Mouse (Mus musculus) erythroblast, adult 5-6 weeks (primary cell): Measurements from ENCODE around the gene Cnr1. TPM values are rescaled to one million over a fixed set of nuclear protein-coding genes. Genes with fewer than 3 reads are reported as not detected.

ENCODE experiments used
- ATAC-seq: replicated peaks from 2 replicates; pipeline ENCODE4 v1.8.0; 2016; ENCODE audit warnings: moderate number of reproducible peaks, mild to moderate bottlenecking, moderate TSS enrichment, inconsistent platforms; ENCODE audit not compliant: poor library complexity, low FRiP score, severe bottlenecking
- total RNA-seq, 2 experiments: library from RNA; stranded (forward) in 1 of 2; stranded (reverse) in 1 of 2; fragments of 150-400 nt in 1 of 2; fragments of 200-764, 138-1000 nt in 1 of 2; gene quantifications; 2 replicates each; pipeline versions ENCODE4 v1.2.3 to v1.2.4; 2015 to 2017; ENCODE audit warnings: low replicate concordance in 2 of 2

Gene Cnr1
- total RNA-seq, 2 experiments from 2014 or later, result not detected

GRCm38 (mm10) chr4:33928450-33928849 lies 4.1 kb downstream of the Cnr1 start:
- ATAC-seq, result no peak

DNA sequence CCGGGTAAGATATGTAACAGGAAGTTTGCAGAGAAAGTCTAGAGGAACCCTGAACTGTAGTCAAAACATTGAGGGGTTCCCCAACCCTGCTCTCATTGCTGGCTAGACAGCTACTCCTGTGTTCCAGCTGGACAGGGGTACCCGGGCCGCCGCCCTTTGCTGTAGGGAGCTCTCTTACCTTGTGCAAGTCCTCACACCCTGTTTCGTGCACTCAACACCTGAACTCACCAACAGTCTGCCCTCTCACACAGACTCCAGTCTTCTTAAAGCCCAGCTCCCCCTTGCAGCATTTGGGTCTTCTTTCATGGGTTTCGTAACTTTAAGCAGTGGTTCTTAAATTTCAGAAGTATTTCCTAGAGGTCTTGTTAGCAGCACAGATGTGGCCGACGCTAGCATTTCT lies 7.0 kb downstream of the Cnr1 start:
- no peak for ATAC-seq

GRCm38 (mm10) chr4:33941557-33941956 lies 17.2 kb downstream of the Cnr1 start:
- ATAC-seq, result no peak

DNA sequence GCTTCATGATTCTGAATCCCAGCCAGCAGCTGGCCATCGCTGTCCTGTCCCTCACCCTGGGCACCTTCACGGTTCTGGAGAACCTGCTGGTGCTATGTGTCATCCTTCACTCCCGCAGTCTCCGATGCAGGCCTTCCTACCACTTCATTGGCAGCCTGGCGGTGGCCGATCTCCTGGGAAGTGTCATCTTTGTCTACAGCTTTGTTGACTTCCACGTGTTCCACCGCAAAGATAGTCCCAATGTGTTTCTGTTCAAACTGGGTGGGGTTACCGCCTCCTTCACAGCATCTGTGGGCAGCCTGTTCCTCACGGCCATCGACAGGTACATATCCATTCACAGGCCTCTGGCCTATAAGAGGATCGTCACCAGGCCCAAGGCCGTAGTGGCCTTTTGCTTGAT lies 19.5 kb downstream of the Cnr1 start:
- ATAC-seq, result no peak

DNA sequence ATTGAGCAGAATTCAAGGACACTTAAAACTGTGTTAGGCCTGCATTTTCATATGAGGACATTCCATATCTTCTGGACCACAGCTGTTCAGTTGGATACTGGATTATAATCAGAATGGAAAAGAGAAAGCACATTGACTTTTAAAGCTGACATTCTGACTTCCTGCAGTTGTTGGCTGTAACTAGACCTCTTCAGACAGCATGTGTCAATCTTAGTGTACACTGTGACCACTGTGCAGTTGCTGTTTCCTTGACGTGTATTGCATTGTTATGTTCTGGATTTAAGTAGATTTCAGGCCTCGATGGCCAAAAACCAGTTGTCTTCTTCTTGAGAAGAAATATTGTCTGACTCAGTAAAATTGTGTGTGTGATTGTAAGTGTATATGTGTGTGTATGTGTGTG lies 21.3 kb downstream of the Cnr1 start:
- no peak for ATAC-seq

DNA sequence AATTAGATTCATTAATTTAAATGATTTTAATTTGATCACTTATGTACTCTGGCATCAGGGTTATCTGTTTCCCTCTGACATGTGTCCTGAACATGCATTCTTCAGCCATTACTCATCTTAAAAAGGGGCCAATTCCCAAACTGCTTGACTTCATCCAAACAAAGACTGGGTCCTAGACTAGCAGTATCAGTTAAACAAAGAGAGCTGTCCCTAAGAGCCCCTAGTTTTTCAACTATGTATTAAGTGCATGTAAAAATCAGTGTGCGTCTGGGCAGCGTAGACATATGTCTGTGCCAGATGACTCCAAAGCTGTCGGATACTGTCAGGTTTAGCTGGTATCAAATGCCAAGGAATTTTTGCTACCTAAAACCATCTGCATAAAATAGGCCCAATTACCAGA lies 23.2 kb downstream of the Cnr1 start:
- no peak for ATAC-seq

GRCm38 (mm10) chr4:33957398-33957797 lies 33.0 kb downstream of the Cnr1 start:
- ATAC-seq, result no peak

- ATAC-seq, result no peak
These were observed 34.1 kb downstream of the Cnr1 start for GRCm38 (mm10) chr4:33958515-33958914.

- ATAC-seq, result no peak
These were observed 35.4 kb downstream of the Cnr1 start for GRCm38 (mm10) chr4:33959841-33960240.

DNA sequence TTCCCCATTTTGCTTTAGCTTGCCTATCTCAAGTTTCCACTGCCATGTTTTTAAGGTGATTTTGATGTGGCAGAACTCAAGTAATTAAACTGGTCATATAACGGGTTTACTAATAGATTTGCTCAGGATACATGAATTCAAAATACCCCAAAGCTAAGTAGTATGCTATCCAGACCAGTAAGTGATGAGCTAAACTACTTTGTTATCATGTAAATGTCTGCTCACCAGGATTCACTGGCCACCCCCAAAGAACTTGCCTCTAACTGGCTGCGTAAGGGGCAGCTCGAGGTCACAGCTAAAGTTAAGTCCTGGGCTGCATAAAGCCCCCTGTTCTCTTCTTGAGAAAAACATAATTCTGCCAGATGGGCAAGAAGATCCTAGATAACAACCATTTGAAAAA lies 46.3 kb downstream of the Cnr1 start:
- no peak for ATAC-seq

DNA sequence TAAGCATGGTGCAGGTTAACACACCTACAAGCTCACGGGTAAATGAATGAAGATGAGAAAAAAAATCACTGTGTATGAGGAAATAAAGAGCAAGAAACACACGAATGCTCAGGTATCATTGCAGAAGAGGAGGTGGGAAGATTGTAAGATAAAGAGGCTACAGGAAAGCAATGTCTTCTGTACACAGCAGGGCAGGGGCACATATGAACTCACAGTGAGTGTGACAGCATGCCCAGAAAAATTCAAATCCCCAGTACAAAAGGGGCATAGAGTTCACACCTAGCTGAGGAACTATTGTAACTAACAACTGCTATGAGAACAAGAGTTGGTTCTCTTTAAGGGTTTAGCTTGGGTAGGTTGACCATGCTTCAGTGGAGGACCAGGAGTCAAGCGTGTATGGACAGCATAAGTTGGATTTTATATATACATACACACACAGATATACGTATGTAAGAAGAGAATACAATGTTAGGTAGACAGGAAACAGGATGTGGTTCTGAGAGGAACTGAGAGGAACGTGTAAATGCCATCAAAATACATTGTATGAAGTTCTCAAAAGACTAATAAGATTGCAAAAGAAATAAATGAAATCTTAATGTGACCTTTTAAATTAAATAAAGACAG lies 64.2 kb downstream of the Cnr1 start:
- ATAC-seq, result no peak

- ATAC-seq, result no peak
These were observed 68.3 kb downstream of the Cnr1 start for GRCm38 (mm10) chr4:33992687-33993086.

- ATAC-seq, result no peak
These were observed 72.0 kb downstream of the Cnr1 start for GRCm38 (mm10) chr4:33996382-33996781.

Other genes with a start within 250 kb of the Cnr1 start
- gene Spaca1, start 125.6 kb downstream of the Cnr1 start, total RNA-seq (2015; ENCODE audit: low replicate concordance), result not detected in 2 replicates
- not detected in 2 replicates for gene Spaca1, start 125.6 kb downstream of the Cnr1 start, total RNA-seq (2017; ENCODE audit: low replicate concordance)